Mouse (Mus musculus): ENCODE data around the gene Amotl1.

DNA sequence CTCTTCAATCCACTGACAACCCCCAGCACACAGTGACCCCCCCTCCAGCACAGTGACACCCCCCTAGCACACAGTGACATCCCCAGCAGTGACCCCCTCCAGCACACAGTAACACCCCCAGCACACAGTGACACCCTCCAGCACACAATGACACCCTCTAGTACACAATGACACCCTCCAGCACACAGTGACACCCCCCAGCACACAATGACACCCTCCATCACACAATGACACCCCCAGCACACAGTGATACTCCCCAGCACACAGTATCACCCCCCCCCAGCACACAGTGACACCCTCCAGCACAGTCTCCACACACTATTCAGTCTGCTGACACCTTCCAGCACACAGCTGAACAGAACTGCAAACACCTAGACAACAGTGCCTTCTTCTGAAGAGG lies 32.3 kb downstream of the Amotl1 start:
- TF ChIP-seq CTCF (IDR thresholded peaks at IDR 0.05; ENCODE audit: low read depth), result no peak
- no peak for TF ChIP-seq EP300 (IDR thresholded peaks at IDR 0.05; ENCODE audit: low read depth)

Measured in heart, postnatal 0 days (tissue).